In genomic region chr19:37579607-37580006, GRCm38 (mm10) we compare ENCODE assay signal across 12 mouse cellular contexts. TPM values are rescaled to one million over a fixed set of nuclear protein-coding genes. Genes with fewer than 3 reads are reported as not detected.
DNase-seq lines count a peak whose midpoint lies in the region; ATAC-seq lines count a peak whose summit lies in the region.
"Had no signal": no experiment of that assay in that cellular context is flagged by ENCODE, and none has a peak within 500 bp of the region (broad histone marks: within the 10 kb centered on the region; RNA-seq: fewer than 3 reads in every experiment).

No protein-coding gene starts in this region.

- no peak overlapping the region for H3K4me2 ChIP-seq in kidney, embryonic 14.5 days (replicated peaks; ENCODE audit: low read depth, low read length)
- no peak overlapping the region for H3K4me2 ChIP-seq in midbrain, embryonic 15.5 days
- H3K4me2 ChIP-seq in midbrain, embryonic 16.5 days (ENCODE audit: low read length): no peak overlapping the region
- H3K4me2 ChIP-seq: embryonic facial prominence, embryonic 13.5 days had no signal

- H3K4me1 ChIP-seq in heart, embryonic 10.5 days: peaks cover 5% of the 10 kb centered on the region; the same call in 1 of the 2 replicates
- H3K4me1 ChIP-seq in kidney, embryonic 14.5 days (ENCODE audit: control insufficient read depth, insufficient read depth, low read length): no peaks in the 10 kb centered on the region
- H3K4me1 ChIP-seq in midbrain, embryonic 15.5 days: no peaks in the 10 kb centered on the region
- H3K4me1 ChIP-seq in midbrain, embryonic 16.5 days (ENCODE audit: control insufficient read depth, insufficient read depth, low read length): no peaks in the 10 kb centered on the region
- H3K4me1 ChIP-seq: embryonic facial prominence, embryonic 13.5 days had no signal

- H3K27ac ChIP-seq in heart, embryonic 10.5 days: peak overlapping the region; percentile 1; the same call in 1 of the 2 replicates
- H3K27ac ChIP-seq in kidney, embryonic 14.5 days (ENCODE audit: low read depth, low read length): no peak overlapping the region
- no peak overlapping the region for H3K27ac ChIP-seq in midbrain, embryonic 15.5 days
- no peak overlapping the region for H3K27ac ChIP-seq in midbrain, embryonic 16.5 days (ENCODE audit: low read length)
- H3K27ac ChIP-seq: embryonic facial prominence, embryonic 13.5 days; macrophage had no signal

- 49% methylated on average over 4 of the region's 4 CpGs for WGBS in heart, embryonic 10.5 days
- 32% methylated on average over 4 of the region's 4 CpGs for WGBS in kidney, embryonic 14.5 days
- 54% methylated on average over 4 of the region's 4 CpGs for WGBS in midbrain, embryonic 15.5 days
- whole genome bisulfite sequencing in midbrain, embryonic 16.5 days: 54% methylated on average over 4 of the region's 4 CpGs

- DNase-seq in heart, embryonic 10.5 days (ENCODE audit: low spot score): no peak
- DNase-seq in heart, adult 8-10 months (ENCODE audit: low spot score): no peak
- DNase-seq in kidney, adult 9 months: peak; percentile 11
- no peak for DNase-seq in cerebellum, postnatal 14 days
- DNase-seq: cerebellum, adult 2 months; thymus, postnatal 36 days had no signal

- no peaks in the 10 kb centered on the region for H3K9me3 ChIP-seq in heart, embryonic 10.5 days
- H3K9me3 ChIP-seq in kidney, embryonic 14.5 days (ENCODE audit: control insufficient read depth, low read length): no peaks in the 10 kb centered on the region
- H3K9me3 ChIP-seq in midbrain, embryonic 15.5 days: no peaks in the 10 kb centered on the region
- no peaks in the 10 kb centered on the region for H3K9me3 ChIP-seq in midbrain, embryonic 16.5 days (replicated peaks; ENCODE audit: control insufficient read depth, low read length, poor library complexity, severe bottlenecking)
- H3K9me3 ChIP-seq: embryonic facial prominence, embryonic 13.5 days had no signal

- H3K9ac ChIP-seq in kidney, embryonic 14.5 days (ENCODE audit: low read depth, low read length): no peak overlapping the region
- no peak overlapping the region for H3K9ac ChIP-seq in midbrain, embryonic 15.5 days
- H3K9ac ChIP-seq in midbrain, embryonic 16.5 days (ENCODE audit: low read depth, low read length): no peak overlapping the region
- H3K9ac ChIP-seq: embryonic facial prominence, embryonic 13.5 days had no signal

- H3K36me3 ChIP-seq in heart, embryonic 10.5 days: peaks cover 5% of the 10 kb centered on the region
- no peaks in the 10 kb centered on the region for H3K36me3 ChIP-seq in kidney, embryonic 14.5 days (ENCODE audit: control insufficient read depth, insufficient read depth, low read length)
- no peaks in the 10 kb centered on the region for H3K36me3 ChIP-seq in midbrain, embryonic 15.5 days (replicated peaks)
- H3K36me3 ChIP-seq in midbrain, embryonic 16.5 days (ENCODE audit: control insufficient read depth, insufficient read depth, low read length): peaks cover 4% of the 10 kb centered on the region; the same call in 1 of the 2 replicates
- H3K36me3 ChIP-seq: embryonic facial prominence, embryonic 13.5 days had no signal

- H3K4me3 ChIP-seq in heart, embryonic 10.5 days: no peak overlapping the region
- no peak overlapping the region for H3K4me3 ChIP-seq in kidney, embryonic 14.5 days (ENCODE audit: low read length)
- H3K4me3 ChIP-seq in midbrain, embryonic 15.5 days: no peak overlapping the region
- no peak overlapping the region for H3K4me3 ChIP-seq in midbrain, embryonic 16.5 days (ENCODE audit: low read depth, low read length)
- H3K4me3 ChIP-seq: embryonic facial prominence, embryonic 13.5 days had no signal

- no peaks in the 10 kb centered on the region for H3K27me3 ChIP-seq in heart, embryonic 10.5 days (ENCODE audit: insufficient read depth, poor library complexity, severe bottlenecking)
- H3K27me3 ChIP-seq in kidney, embryonic 14.5 days (ENCODE audit: control insufficient read depth, insufficient read depth, low read length): no peaks in the 10 kb centered on the region
- no peaks in the 10 kb centered on the region for H3K27me3 ChIP-seq in midbrain, embryonic 15.5 days (replicated peaks)
- H3K27me3 ChIP-seq in midbrain, embryonic 16.5 days (ENCODE audit: control insufficient read depth, insufficient read depth, low read depth, low read length): no peaks in the 10 kb centered on the region
- H3K27me3 ChIP-seq: embryonic facial prominence, embryonic 13.5 days had no signal

- no peak for ATAC-seq in kidney, embryonic 14.5 days (ENCODE audit: low FRiP score, low TSS enrichment)
- peak; percentile 58; the same call in 1 of the 2 replicates for ATAC-seq in midbrain, embryonic 15.5 days (replicated peaks)
- no peak for ATAC-seq in midbrain, embryonic 16.5 days
- ATAC-seq: intestine, embryonic 16.5 days had no signal

RNA-seq across cellular contexts. Expression of gene Exoc6, which starts 29.4 kb away (rescaled TPM):
- polyA plus RNA-seq in heart, embryonic 10.5 days (2016; fragmentation: Nextera tagmentation; extraction: Ambion mirVana): 18.0 and 25.3 TPM in 2 replicates
- total RNA-seq in heart, adult 8-10 months (2022): 10 to 100 TPM; 30.2 to 36.9 (median 32.5) TPM
- 14.2 and 26.8 TPM in 2 replicates for polyA plus RNA-seq in kidney, embryonic 14.5 days (2014; fragmentation: Nextera tagmentation; extraction: Ambion mirVana)
- polyA plus RNA-seq in midbrain, embryonic 15.5 days (2015; fragmentation: Nextera tagmentation; extraction: Ambion mirVana): 19.6 and 22.1 TPM in 2 replicates
- 26.0 and 27.8 TPM in 2 replicates for polyA plus RNA-seq in midbrain, embryonic 16.5 days (2015; fragmentation: Nextera tagmentation; extraction: Ambion mirVana)
